Mouse (Mus musculus): ENCODE measurements around the gene Polg2. TPM values are rescaled to one million over a fixed set of nuclear protein-coding genes. Genes with fewer than 3 reads are reported as not detected.
"Not testable (repeated sequence)": the region's sequence is repeated elsewhere in the genome, so short reads cannot be mapped to it uniquely, and the experiment has no call there.

The Polg2 gene
- polyA plus RNA-seq, 1 experiment from 2014 or later, result 9.7 TPM

- ATAC-seq (ENCODE audit: low FRiP score, low TSS enrichment), result no peak
- Histone ChIP-seq H3K9ac (replicated peaks; ENCODE audit: low read length) (no peak overlapping the region), H3K4me2 (replicated peaks; ENCODE audit: low read depth, low read length) (no peak overlapping the region), H3K27ac (ENCODE audit: low read length) (no peak overlapping the region), H3K4me1 (ENCODE audit: insufficient read depth, low read length) (no peaks in the 10 kb centered on the region), H3K4me3 (ENCODE audit: low read length) (no peak overlapping the region), H3K27me3 (ENCODE audit: insufficient read depth, low read length) (no peaks in the 10 kb centered on the region), H3K36me3 (ENCODE audit: insufficient read depth, low read length) (peaks cover 70% of the 10 kb centered on the region), H3K9me3 (ENCODE audit: low read length) (no peaks in the 10 kb centered on the region)
- WGBS, result 46% methylated on average over 9 of the region's 9 CpGs
Observed at GRCm38 (mm10) chr11:106818341-106818740, 39.0 kb upstream of the Polg2 start.

GRCm38 (mm10) chr11:106817808-106818207 is 38.5 kb upstream of the Polg2 start:
- 82% methylated on average over 6 of the region's 6 CpGs for WGBS
- Histone ChIP-seq H3K9me3 (ENCODE audit: low read length) (no peaks in the 10 kb centered on the region), H3K4me3 (ENCODE audit: low read length) (no peak overlapping the region), H3K4me2 (replicated peaks; ENCODE audit: low read depth, low read length) (no peak overlapping the region), H3K9ac (replicated peaks; ENCODE audit: low read length) (no peak overlapping the region), H3K36me3 (ENCODE audit: insufficient read depth, low read length) (peaks cover 75% of the 10 kb centered on the region), H3K27me3 (ENCODE audit: insufficient read depth, low read length) (no peaks in the 10 kb centered on the region), H3K4me1 (ENCODE audit: insufficient read depth, low read length) (no peaks in the 10 kb centered on the region), H3K27ac (ENCODE audit: low read length) (no peak overlapping the region)
- ATAC-seq (ENCODE audit: low FRiP score, low TSS enrichment), result no peak

- Histone ChIP-seq H3K9ac (replicated peaks; ENCODE audit: low read length) (no peak overlapping the region), H3K27ac (ENCODE audit: low read length) (no peak overlapping the region; the same call in 1 of the 2 replicates), H3K4me1 (ENCODE audit: insufficient read depth, low read length) (no peaks in the 10 kb centered on the region), H3K27me3 (ENCODE audit: insufficient read depth, low read length) (no peaks in the 10 kb centered on the region), H3K4me2 (replicated peaks; ENCODE audit: low read depth, low read length) (no peak overlapping the region), H3K36me3 (ENCODE audit: insufficient read depth, low read length) (peaks cover 77% of the 10 kb centered on the region), H3K9me3 (ENCODE audit: low read length) (no peaks in the 10 kb centered on the region), H3K4me3 (ENCODE audit: low read length) (no peak overlapping the region)
- ATAC-seq (ENCODE audit: low FRiP score, low TSS enrichment), result no peak
- 84% methylated on average over 3 of the region's 3 CpGs for WGBS
Observed at GRCm38 (mm10) chr11:106817156-106817555, 37.8 kb upstream of the Polg2 start.

GRCm38 (mm10) chr11:106816316-106816715 is 37.0 kb upstream of the Polg2 start:
- Histone ChIP-seq H3K4me2 (replicated peaks; ENCODE audit: low read depth, low read length) (no peak overlapping the region), H3K27ac (ENCODE audit: low read length) (no peak overlapping the region), H3K9me3 (ENCODE audit: low read length) (no peaks in the 10 kb centered on the region), H3K4me1 (ENCODE audit: insufficient read depth, low read length) (no peaks in the 10 kb centered on the region), H3K36me3 (ENCODE audit: insufficient read depth, low read length) (peaks cover 76% of the 10 kb centered on the region), H3K27me3 (ENCODE audit: insufficient read depth, low read length) (no peaks in the 10 kb centered on the region), H3K4me3 (ENCODE audit: low read length) (no peak overlapping the region), H3K9ac (replicated peaks; ENCODE audit: low read length) (no peak overlapping the region)
- no peak for ATAC-seq (ENCODE audit: low FRiP score, low TSS enrichment)
- WGBS, result 65% methylated on average over 7 of the region's 7 CpGs

- Histone ChIP-seq H3K4me2 (replicated peaks; ENCODE audit: low read depth, low read length) (no peak overlapping the region), H3K4me3 (ENCODE audit: low read length) (no peak overlapping the region), H3K9me3 (ENCODE audit: low read length) (no peaks in the 10 kb centered on the region), H3K27ac (ENCODE audit: low read length) (no peak overlapping the region), H3K36me3 (ENCODE audit: insufficient read depth, low read length) (peaks cover 78% of the 10 kb centered on the region), H3K9ac (replicated peaks; ENCODE audit: low read length) (no peak overlapping the region), H3K4me1 (ENCODE audit: insufficient read depth, low read length) (no peaks in the 10 kb centered on the region), H3K27me3 (ENCODE audit: insufficient read depth, low read length) (no peaks in the 10 kb centered on the region)
- ATAC-seq (ENCODE audit: low FRiP score, low TSS enrichment), result no peak
- WGBS, result 73% methylated on average over 2 of the region's 2 CpGs
Observed at GRCm38 (mm10) chr11:106815761-106816160, 36.4 kb upstream of the Polg2 start.

- no peak overlapping the region for H3K4me3 ChIP-seq (ENCODE audit: low read length)
- no peaks in the 10 kb centered on the region for H3K9me3 ChIP-seq (ENCODE audit: low read length)
- no peak overlapping the region for H3K4me2 ChIP-seq (replicated peaks; ENCODE audit: low read depth, low read length)
- ATAC-seq (ENCODE audit: low FRiP score, low TSS enrichment), result no peak
- no peak overlapping the region for H3K27ac ChIP-seq (ENCODE audit: low read length)
- peaks cover 78% of the 10 kb centered on the region for H3K36me3 ChIP-seq (ENCODE audit: insufficient read depth, low read length)
- WGBS, result 90% methylated on average over 2 of the region's 2 CpGs
- H3K4me1 ChIP-seq (ENCODE audit: insufficient read depth, low read length), result no peaks in the 10 kb centered on the region
- no peak overlapping the region for H3K9ac ChIP-seq (replicated peaks; ENCODE audit: low read length)
- H3K27me3 ChIP-seq (ENCODE audit: insufficient read depth, low read length), result no peaks in the 10 kb centered on the region
Observed at GRCm38 (mm10) chr11:106815331-106815730, 36.0 kb upstream of the Polg2 start.

GRCm38 (mm10) chr11:106814601-106815320 is 35.4 kb upstream of the Polg2 start:
- WGBS, result 64% methylated on average over 14 of the region's 14 CpGs
- Histone ChIP-seq H3K4me1 (ENCODE audit: insufficient read depth, low read length) (no peaks in the 10 kb centered on the region), H3K27me3 (ENCODE audit: insufficient read depth, low read length) (no peaks in the 10 kb centered on the region), H3K9me3 (ENCODE audit: low read length) (no peaks in the 10 kb centered on the region), H3K36me3 (ENCODE audit: insufficient read depth, low read length) (peaks cover 73% of the 10 kb centered on the region), H3K27ac (ENCODE audit: low read length) (no peak overlapping the region), H3K4me3 (ENCODE audit: low read length) (no peak overlapping the region), H3K4me2 (replicated peaks; ENCODE audit: low read depth, low read length) (no peak overlapping the region), H3K9ac (replicated peaks; ENCODE audit: low read length) (no peak overlapping the region)
- no peak for ATAC-seq (ENCODE audit: low FRiP score, low TSS enrichment)

- Histone ChIP-seq H3K4me1 (ENCODE audit: insufficient read depth, low read length) (no peaks in the 10 kb centered on the region), H3K9me3 (ENCODE audit: low read length) (no peaks in the 10 kb centered on the region), H3K4me2 (replicated peaks; ENCODE audit: low read depth, low read length) (no peak overlapping the region), H3K27me3 (ENCODE audit: insufficient read depth, low read length) (no peaks in the 10 kb centered on the region), H3K36me3 (ENCODE audit: insufficient read depth, low read length) (peaks cover 68% of the 10 kb centered on the region), H3K9ac (replicated peaks; ENCODE audit: low read length) (no peak overlapping the region), H3K4me3 (ENCODE audit: low read length) (no peak overlapping the region), H3K27ac (ENCODE audit: low read length) (no peak overlapping the region)
- no peak for ATAC-seq (ENCODE audit: low FRiP score, low TSS enrichment)
- WGBS, result 84% methylated on average over 7 of the region's 7 CpGs
Observed at GRCm38 (mm10) chr11:106812410-106813136, 33.2 kb upstream of the Polg2 start.

GRCm38 (mm10) chr11:106807442-106807841 is 28.1 kb upstream of the Polg2 start:
- H3K4me3 ChIP-seq (ENCODE audit: low read length); H3K9ac ChIP-seq (replicated peaks; ENCODE audit: low read length); H3K9me3 ChIP-seq (ENCODE audit: low read length); H3K4me1 ChIP-seq (ENCODE audit: insufficient read depth, low read length); H3K27me3 ChIP-seq (ENCODE audit: insufficient read depth, low read length); ATAC-seq (ENCODE audit: low FRiP score, low TSS enrichment); H3K4me2 ChIP-seq (replicated peaks; ENCODE audit: low read depth, low read length); H3K27ac ChIP-seq (ENCODE audit: low read length): not testable (repeated sequence)
- WGBS, result 89% methylated on average over 1 of the region's 1 CpGs
- H3K36me3 ChIP-seq (ENCODE audit: insufficient read depth, low read length), result peaks cover 47% of the 10 kb centered on the region

- Histone ChIP-seq H3K27ac (ENCODE audit: low read length) (no peak overlapping the region), H3K4me3 (ENCODE audit: low read length) (no peak overlapping the region), H3K4me2 (replicated peaks; ENCODE audit: low read depth, low read length) (no peak overlapping the region), H3K27me3 (ENCODE audit: insufficient read depth, low read length) (no peaks in the 10 kb centered on the region), H3K36me3 (ENCODE audit: insufficient read depth, low read length) (peaks cover 72% of the 10 kb centered on the region), H3K9me3 (ENCODE audit: low read length) (peaks cover 6% of the 10 kb centered on the region), H3K4me1 (ENCODE audit: insufficient read depth, low read length) (no peaks in the 10 kb centered on the region), H3K9ac (replicated peaks; ENCODE audit: low read length) (no peak overlapping the region)
- 85% methylated on average over 10 of the region's 10 CpGs for WGBS
- no peak for ATAC-seq (ENCODE audit: low FRiP score, low TSS enrichment)
Observed at GRCm38 (mm10) chr11:106802069-106802627, 22.8 kb upstream of the Polg2 start.
